Mouse (Mus musculus) hindbrain, embryonic 16.5 days (tissue): ENCODE measurements around the gene Ebf1. TPM values are rescaled to one million over a fixed set of nuclear protein-coding genes. Genes with fewer than 3 reads are reported as not detected.

ENCODE experiments used
- ATAC-seq: fragments of 200-750 bp; cut with Nextera tagmentation; 2 replicates; pipeline ENCODE4 v1.8.0; 2017; ENCODE audit warnings: moderate TSS enrichment, moderate library complexity
- H3K27ac ChIP-seq: fragments of 300-500 bp; sonication (generic); 2 replicates; pipeline ENCODE4 v1.5.1; 2014; ENCODE audit warnings: low read depth, mild to moderate bottlenecking, control low read depth, low read length, moderate library complexity
- H3K27me3 ChIP-seq: fragments of 300-500 bp; sonication (generic); replicated peaks from 2 replicates; pipeline ENCODE4 v1.6.1; 2014; ENCODE audit warnings: low read length; ENCODE audit not compliant: control insufficient read depth, insufficient read depth
- H3K36me3 ChIP-seq: fragments of 300-500 bp; sonication (generic); 2 replicates; pipeline ENCODE4 v1.6.1; 2014; ENCODE audit warnings: mild to moderate bottlenecking, low read length, moderate library complexity, mixed read lengths; ENCODE audit not compliant: control insufficient read depth, insufficient read depth
- H3K4me1 ChIP-seq: fragments of 300-500 bp; sonication (generic); 2 replicates; pipeline ENCODE4 v1.6.1; 2014; ENCODE audit warnings: low read depth, low read length; ENCODE audit not compliant: control insufficient read depth, insufficient read depth
- H3K4me2 ChIP-seq: fragments of 300-500 bp; sonication (generic); 2 replicates; pipeline ENCODE4 v1.6.1; 2014; ENCODE audit warnings: mild to moderate bottlenecking, low read length, control low read depth, moderate library complexity
- H3K4me3 ChIP-seq: fragments of 300-500 bp; sonication (generic); 2 replicates; pipeline ENCODE4 v1.5.1; 2014; ENCODE audit warnings: mild to moderate bottlenecking, low read length, control low read depth, moderate library complexity
- H3K9ac ChIP-seq: fragments of 300-500 bp; sonication (generic); 2 replicates; pipeline ENCODE4 v1.6.1; 2014; ENCODE audit warnings: low read depth, mild to moderate bottlenecking, control low read depth, low read length, moderate library complexity
- H3K9me3 ChIP-seq: fragments of 300-500 bp; sonication (generic); 2 replicates; pipeline ENCODE4 v1.6.1; 2014; ENCODE audit warnings: mild to moderate bottlenecking, low read length, moderate library complexity; ENCODE audit not compliant: control insufficient read depth
- WGBS: fragments of 180-500 bp; shearing (Covaris S2); extraction: QIAGEN DNeasy Blood & Tissue Kit; methylation state at CpG from one replicate; pipeline ENCODE4 v1.1.7; 2014; 5-methylcytosine and 5-hydroxymethylcytosine counted together
- polyA plus RNA-seq: library from polyadenylated mRNA; unstranded; fragments of >200 nt; fragmentation: Nextera tagmentation; extraction: Ambion mirVana; gene quantifications from 2 replicates; pipeline ENCODE4 v1.2.1, GENCODE M21; 2015

The Ebf1 gene
- polyA plus RNA-seq, 1 experiment from 2014 or later: 111 TPM

DNA sequence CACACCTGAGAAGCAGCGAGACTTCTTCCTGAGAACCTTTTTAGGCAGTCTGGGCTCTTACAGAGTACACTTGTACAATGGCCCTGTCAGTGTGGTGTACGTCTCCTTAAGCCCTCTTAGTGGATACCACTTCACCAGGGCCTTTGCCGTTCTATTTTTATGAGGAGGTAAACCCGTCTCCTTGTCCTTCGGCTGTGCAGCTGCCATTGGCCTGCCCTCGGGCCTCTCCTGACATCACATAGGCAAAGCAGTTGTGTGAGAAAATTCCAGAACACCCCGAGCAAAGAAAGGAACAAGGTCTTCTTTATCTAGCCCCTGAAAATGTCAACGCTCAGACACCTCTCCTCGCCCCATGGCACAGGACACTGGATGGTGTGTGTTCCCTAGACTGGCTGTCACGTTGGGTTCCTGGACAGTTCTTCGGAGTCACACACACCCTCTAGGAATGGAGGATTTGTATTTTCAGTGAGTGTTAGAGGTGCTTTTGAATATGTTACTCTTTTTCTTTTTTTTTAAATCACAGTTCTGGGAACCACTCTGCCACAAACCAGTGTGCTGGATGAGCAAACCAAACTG is 154.0 kb downstream of the Ebf1 start:
- Histone ChIP-seq H3K4me2 (no peak overlapping the region), H3K9me3 (no peaks in the 10 kb centered on the region), H3K27ac (no peak overlapping the region), H3K4me3 (no peak overlapping the region), H3K27me3 (no peaks in the 10 kb centered on the region), H3K4me1 (peaks cover 6% of the 10 kb centered on the region; the same call in 1 of the 2 replicates), H3K9ac (no peak overlapping the region), H3K36me3 (no peaks in the 10 kb centered on the region)
- peak; percentile 16; the same call in 1 of the 2 replicates for ATAC-seq
- WGBS: 85% methylated on average over 11 of the region's 11 CpGs

DNA sequence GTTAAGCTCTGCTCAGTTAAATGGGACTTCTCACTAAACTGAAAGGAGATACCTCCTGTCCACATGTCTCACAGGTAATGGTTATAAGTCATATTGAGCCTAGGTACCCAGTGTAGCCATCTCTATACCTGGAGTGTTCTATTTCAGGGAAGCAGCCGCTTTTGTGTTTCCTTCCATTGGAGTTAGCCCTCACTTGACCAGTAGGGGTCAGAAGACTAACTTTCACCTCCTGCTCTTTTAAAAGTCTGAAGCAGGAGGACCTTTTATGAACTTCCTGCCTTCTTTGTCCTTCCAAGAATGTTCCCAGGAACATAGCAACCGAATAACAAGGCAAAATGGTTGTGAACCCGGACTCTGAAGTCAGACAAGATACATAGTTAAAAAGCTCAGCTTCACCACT is 157.3 kb downstream of the Ebf1 start:
- Histone ChIP-seq H3K4me1 (peaks cover 3% of the 10 kb centered on the region; the same call in 1 of the 2 replicates), H3K9ac (no peak overlapping the region), H3K27ac (no peak overlapping the region), H3K27me3 (no peaks in the 10 kb centered on the region), H3K4me2 (no peak overlapping the region), H3K36me3 (no peaks in the 10 kb centered on the region), H3K9me3 (no peaks in the 10 kb centered on the region), H3K4me3 (no peak overlapping the region)
- ATAC-seq: no peak
- 71% methylated on average over 3 of the region's 3 CpGs for WGBS

DNA sequence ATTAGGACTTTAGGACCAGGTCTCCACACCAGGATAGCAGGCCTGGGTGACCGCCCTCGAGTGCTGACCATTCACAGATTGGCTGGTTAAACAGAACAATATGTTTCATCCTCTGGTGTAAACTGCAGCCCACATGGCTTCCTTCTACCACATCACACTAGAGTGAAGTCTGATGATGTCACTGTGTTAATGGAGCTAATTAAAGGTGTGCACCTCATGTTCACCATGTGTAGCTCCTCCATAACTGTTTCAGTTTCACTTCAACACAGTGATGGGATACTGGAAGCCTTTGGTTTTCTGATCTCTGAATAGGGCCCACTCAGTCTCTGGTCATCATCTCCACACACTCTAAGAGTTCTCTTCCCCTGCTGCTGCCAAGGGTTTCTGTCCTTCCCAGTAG is 158.4 kb downstream of the Ebf1 start:
- Histone ChIP-seq H3K4me1 (peaks cover 3% of the 10 kb centered on the region; the same call in 1 of the 2 replicates), H3K9me3 (no peaks in the 10 kb centered on the region), H3K27me3 (no peaks in the 10 kb centered on the region), H3K4me3 (no peak overlapping the region), H3K9ac (no peak overlapping the region), H3K36me3 (no peaks in the 10 kb centered on the region), H3K27ac (no peak overlapping the region), H3K4me2 (no peak overlapping the region)
- ATAC-seq: no peak
- WGBS: 83% methylated on average over 2 of the region's 2 CpGs

DNA sequence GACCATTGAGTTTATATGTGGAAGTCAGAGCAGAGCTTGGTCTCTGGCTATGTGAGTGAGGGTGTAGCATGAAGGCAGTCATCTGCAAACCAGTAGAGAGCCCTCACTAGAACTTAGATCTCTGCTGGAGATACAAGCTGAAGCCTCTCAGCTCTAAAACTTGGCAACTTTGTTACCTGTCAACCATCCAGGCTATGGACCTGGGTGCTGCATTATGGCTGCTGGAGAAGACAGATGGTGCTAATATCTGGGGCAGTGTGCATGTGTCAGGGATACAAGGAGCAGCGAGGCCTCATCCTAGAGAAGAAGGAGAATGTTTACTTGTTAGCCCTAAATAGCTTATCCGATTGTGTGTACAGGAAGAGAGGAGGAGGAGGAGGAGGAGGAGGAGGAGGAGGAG is 159.4 kb downstream of the Ebf1 start:
- WGBS: 79% methylated on average over 2 of the region's 2 CpGs
- Histone ChIP-seq H3K9me3 (no peaks in the 10 kb centered on the region), H3K4me3 (no peak overlapping the region), H3K4me2 (no peak overlapping the region), H3K27ac (no peak overlapping the region), H3K36me3 (no peaks in the 10 kb centered on the region), H3K4me1 (peaks cover 3% of the 10 kb centered on the region; the same call in 1 of the 2 replicates), H3K9ac (no peak overlapping the region), H3K27me3 (no peaks in the 10 kb centered on the region)
- no peak for ATAC-seq

DNA sequence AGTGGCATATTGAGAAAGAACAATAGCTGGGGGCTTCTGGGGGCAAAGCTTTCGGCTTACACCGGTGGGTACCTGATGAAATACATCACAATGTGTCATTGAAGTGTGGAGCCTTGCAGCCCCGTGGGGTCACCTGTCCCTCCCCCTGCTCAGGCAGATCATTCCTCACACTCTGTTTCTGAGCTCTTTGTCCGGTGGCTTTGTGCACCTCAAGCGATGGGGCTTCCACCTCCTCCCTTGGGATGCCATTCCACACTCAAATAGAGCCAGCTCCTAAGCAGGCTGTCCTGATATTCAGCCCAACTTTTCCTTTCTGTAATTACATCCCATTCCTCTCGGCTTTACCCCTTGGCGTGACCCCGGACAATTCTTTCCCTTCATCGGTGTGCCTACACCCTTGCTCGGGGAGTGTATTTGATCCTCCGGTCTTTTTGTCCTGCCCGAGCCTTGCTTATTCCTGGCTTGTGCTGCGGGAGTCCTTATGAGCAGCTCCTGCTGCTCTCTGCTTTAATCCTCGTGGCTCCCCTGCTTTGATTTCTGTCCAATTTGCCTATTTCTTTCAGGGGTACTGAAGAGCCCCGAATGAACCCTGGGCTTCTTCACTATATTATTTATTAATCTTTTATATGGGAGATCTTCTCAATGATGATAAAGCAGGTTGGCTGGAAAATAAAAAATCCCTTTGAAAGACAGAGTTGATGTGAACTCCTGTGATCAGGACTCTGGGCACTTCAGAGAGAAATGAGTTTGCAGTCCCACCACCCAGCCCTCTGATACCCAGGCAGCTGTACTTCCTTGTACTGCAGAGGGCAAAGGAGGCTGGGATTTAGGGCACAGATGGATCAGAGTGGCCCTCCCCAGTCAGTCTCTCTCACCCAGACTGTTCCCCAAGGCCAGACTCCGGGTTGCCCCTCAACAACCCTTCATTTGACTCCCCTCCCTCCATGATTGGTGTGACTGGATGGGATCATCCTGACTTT is 160.5 kb downstream of the Ebf1 start:
- Histone ChIP-seq H3K9me3 (no peaks in the 10 kb centered on the region), H3K9ac (no peak overlapping the region), H3K27me3 (no peaks in the 10 kb centered on the region), H3K4me1 (no peaks in the 10 kb centered on the region), H3K4me2 (no peak overlapping the region), H3K27ac (no peak overlapping the region), H3K4me3 (no peak overlapping the region), H3K36me3 (no peaks in the 10 kb centered on the region)
- WGBS: 32% methylated on average over 16 of the region's 16 CpGs
- ATAC-seq: no peak

DNA sequence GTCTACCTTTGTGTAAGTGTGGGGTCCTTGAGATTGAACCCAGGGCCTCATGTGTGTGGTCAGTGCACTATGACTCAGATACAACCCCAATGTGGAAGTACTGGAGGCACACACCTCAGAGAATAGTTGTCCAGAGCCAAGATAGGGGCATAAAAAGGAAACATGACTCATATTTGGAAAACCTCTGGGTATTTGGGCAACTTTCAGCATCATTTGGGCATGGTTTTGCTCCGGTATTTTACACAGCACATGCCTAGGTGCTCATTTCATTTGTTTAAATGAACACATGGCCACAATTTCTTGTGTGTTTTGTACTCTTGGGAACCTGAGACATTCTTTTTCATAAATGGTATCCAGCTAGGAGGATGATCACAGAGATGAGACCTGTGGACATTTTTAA is 161.9 kb downstream of the Ebf1 start:
- H3K4me1 ChIP-seq: no peaks in the 10 kb centered on the region
- H3K27ac ChIP-seq: no peak overlapping the region
- WGBS: 91% methylated on average over 1 of the region's 1 CpGs
- H3K9ac ChIP-seq: no peak overlapping the region
- ATAC-seq: no peak
- no peak overlapping the region for H3K4me2 ChIP-seq
- no peaks in the 10 kb centered on the region for H3K9me3 ChIP-seq
- no peaks in the 10 kb centered on the region for H3K27me3 ChIP-seq
- no peaks in the 10 kb centered on the region for H3K36me3 ChIP-seq
- no peak overlapping the region for H3K4me3 ChIP-seq

DNA sequence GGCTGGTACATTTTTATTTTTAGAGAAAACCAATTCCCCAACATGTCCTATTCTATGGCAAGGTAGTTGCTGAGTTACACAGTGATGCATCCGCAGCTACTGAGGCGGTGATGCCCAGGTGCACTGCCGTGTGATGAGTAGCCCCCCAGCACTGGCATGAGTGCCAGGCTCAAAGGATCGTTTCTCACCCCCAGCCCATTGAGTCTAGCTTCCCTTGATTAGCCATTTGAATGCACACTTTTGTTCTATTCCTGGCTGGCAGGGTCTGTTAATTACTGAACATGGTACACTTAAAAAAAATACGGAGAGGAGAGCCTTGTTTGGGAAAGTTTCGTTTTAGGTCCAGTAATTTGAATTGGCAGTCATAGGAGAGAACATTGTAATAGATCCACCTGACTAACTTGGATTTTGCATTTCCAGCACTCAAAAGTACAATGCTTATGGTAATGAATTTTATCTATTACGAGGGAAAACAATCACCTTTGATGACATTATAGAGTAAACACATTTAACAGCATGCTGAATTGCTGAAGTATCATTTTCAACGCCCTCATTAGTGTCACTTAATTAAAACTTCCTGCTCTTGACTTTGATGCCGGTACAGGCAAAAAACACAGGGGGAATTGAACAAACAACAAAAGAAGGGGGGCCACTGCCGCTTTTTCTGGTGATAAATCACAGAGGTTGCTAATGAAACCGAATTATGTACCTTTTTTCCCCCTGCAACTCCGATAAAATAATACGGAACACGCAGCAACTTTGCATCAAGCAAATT is 167.3 kb downstream of the Ebf1 start:
- H3K4me3 ChIP-seq: no peak overlapping the region
- ATAC-seq: 0 out of 2 replicates have a peak, but pooled peaks have one; percentile 40
- peak overlapping the region; percentile 3 for H3K4me2 ChIP-seq
- no peaks in the 10 kb centered on the region for H3K27me3 ChIP-seq
- H3K4me1 ChIP-seq: peaks cover 5% of the 10 kb centered on the region; the same call in 1 of the 2 replicates
- H3K9ac ChIP-seq: no peak overlapping the region
- no peaks in the 10 kb centered on the region for H3K9me3 ChIP-seq
- no peaks in the 10 kb centered on the region for H3K36me3 ChIP-seq
- 40% methylated on average over 14 of the region's 14 CpGs for WGBS
- no peak overlapping the region for H3K27ac ChIP-seq

DNA sequence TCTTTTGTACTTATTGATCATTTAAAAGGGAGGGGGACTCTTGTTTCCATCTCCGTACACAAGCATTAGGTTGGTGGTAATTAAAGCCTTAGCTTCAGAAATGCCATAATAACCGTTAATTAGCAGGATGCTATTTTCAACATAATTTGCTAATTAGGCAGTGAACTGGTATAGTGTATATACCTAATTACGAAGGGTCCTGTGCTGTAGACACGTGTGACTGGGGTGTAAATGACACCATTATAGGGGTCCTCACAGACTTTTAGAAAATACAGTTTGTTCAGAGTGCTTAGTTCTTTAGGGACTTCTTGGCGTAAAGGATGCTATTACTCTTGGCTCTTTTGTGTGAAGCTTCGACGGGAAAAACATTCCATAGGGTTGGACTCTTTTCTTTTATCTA is 167.9 kb downstream of the Ebf1 start:
- H3K9ac ChIP-seq: no peak overlapping the region
- no peak overlapping the region for H3K4me3 ChIP-seq
- no peaks in the 10 kb centered on the region for H3K9me3 ChIP-seq
- H3K4me1 ChIP-seq: peaks cover 5% of the 10 kb centered on the region; the same call in 1 of the 2 replicates
- H3K4me2 ChIP-seq: peak overlapping the region; percentile 3
- no peaks in the 10 kb centered on the region for H3K36me3 ChIP-seq
- H3K27me3 ChIP-seq: no peaks in the 10 kb centered on the region
- 24% methylated on average over 7 of the region's 7 CpGs for WGBS
- peak; percentile 53 for ATAC-seq
- H3K27ac ChIP-seq: no peak overlapping the region
